Mouse (Mus musculus) CD8-positive naive resting alpha-beta T cell, adult 57 days (primary cell): ENCODE data around the gene Fezf2. TPM values are rescaled to one million over a fixed set of nuclear protein-coding genes. Genes with fewer than 3 reads are reported as not detected.

Experiments
- total RNA-seq: library from RNA; stranded (reverse); gene quantifications from one replicate; pipeline ENCODE4 v1.2.4, GENCODE M21; 2023

Fezf2 gene
- total RNA-seq = not detected

GRCm38 (mm10) chr14:12348089-12348488 lies at the start of gene Fezf2:
Fezf2 (minus strand) TSS chr14:12348189.

Other genes with a start within 250 kb of the Fezf2 start
- not detected for gene Gm49355, start 64.2 kb downstream of the Fezf2 start, total RNA-seq
- 14.9 TPM for gene 3830406C13Rik, start 64.0 kb downstream of the Fezf2 start, total RNA-seq